Mouse (Mus musculus): ENCODE measurements around the gene Mast3.
A peak's percentile ranks its signal among the peaks of the same experiment; 100 is the strongest.

Gene Mast3

DNA sequence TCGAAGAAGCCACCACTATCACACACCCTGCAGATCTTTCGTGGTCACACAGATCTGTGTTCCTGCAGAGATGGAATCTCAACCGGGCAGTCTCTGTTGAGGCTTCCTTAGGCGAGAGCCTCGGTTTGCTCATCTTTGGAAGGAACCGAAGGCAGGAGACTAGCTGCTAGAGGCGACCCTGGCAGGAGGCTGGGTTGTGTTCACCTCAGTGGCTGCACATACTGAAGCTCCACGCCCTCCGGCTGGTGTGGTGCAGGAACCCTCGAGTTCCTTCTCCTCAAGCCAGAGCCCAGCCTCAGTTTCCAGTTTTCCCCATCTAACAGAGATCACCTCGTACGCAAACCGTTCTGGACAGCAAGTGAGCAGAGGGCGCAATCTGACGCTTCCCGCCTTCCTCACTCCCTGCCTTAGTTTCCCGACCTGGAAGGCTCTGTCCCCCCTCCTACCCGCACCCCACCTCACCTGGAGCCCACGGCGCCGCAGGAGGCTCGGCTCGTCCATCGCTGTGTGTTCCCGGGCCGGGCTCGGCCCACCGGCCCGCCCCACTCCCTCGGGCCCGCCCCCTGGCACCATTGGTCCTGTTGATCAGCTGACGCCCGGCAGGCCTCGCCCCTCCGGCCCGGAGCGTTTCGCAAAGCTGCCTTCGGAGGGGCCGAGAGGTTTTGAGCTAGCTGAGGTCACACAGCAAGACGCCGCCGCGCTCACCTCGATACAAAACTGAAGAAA lies at the start of gene Mast3:
Mast3 (minus strand) TSS at position 574 of the 726 bp plus-strand sequence.
- peak in 1 of 2 experiments; percentile 82 for DNase-seq (ENCODE audit: low spot score in 2 of 2)

DNA sequence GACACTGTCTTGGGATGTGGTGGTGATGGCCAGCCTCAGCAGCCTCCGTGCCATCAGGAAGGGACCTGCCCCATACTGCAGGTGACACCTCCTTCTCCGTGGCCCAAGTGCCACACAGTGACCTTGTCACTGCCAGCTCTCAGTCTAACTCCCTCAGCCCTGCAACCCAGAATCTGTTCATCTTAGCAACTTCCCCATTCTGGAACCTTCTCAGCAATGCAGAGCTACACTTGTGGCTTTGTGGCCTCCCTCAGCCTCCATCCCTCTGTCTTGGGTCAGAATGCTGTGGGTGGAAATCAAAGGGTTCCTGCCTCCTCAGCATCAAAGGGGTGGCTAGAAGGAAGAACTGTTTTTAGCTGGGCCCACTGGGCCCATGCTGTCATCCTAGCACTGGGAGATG lies 49.0 kb upstream of the Mast3 start:
- no peak for DNase-seq (ENCODE audit: low spot score in 2 of 2)

- no peak for DNase-seq (ENCODE audit: low spot score in 2 of 2)
These were observed 47.9 kb upstream of the Mast3 start for GRCm38 (mm10) chr8:70852595-70853231.

DNA sequence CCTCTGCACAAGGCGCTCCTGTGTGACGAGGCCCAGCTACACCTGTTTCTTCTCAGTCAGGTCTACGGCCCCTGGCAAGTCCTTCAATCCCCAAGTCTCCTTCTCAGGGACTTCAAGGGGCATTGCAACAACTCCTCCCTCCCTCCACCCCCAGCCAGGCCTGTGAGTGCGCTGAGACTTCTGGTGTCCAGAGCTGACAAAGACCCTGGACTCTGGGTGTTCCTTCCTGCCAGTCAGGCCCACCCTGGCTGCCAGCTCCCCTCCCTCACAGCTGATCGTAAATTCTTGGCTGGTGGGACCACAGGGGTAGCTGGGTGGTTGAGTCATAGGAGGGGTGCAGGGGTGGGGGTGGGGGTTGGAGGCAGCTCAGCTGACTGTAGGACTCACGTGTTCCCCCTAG lies 47.0 kb upstream of the Mast3 start:
- DNase-seq (ENCODE audit: low spot score in 2 of 2), result no peak

DNA sequence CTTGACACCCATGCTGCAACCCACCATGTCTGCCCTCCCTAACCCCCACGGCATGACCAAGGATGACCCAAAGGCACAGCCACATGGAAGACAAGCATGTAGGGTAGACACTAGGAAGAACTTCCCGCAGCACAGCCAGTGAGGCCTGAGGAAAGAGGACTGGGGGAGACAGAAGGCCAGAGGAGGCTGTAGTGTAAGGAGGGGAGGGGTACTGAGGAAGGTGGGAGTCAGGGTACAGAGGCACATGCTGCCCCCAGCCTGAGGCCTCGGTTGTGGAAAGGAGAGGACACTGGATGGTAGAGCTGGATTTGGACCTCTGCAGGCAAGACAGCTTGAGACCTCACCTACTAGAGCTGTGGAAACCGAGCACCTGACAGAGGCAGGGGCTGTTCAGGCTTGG lies 46.1 kb upstream of the Mast3 start:
- DNase-seq (ENCODE audit: low spot score in 2 of 2), result no peak

GRCm38 (mm10) chr8:70850132-70850845 lies 45.4 kb upstream of the Mast3 start:
- DNase-seq (ENCODE audit: low spot score in 2 of 2), result no peak

- DNase-seq (ENCODE audit: low spot score in 2 of 2), result no peak
These were observed 44.6 kb upstream of the Mast3 start for GRCm38 (mm10) chr8:70849333-70849990.

DNA sequence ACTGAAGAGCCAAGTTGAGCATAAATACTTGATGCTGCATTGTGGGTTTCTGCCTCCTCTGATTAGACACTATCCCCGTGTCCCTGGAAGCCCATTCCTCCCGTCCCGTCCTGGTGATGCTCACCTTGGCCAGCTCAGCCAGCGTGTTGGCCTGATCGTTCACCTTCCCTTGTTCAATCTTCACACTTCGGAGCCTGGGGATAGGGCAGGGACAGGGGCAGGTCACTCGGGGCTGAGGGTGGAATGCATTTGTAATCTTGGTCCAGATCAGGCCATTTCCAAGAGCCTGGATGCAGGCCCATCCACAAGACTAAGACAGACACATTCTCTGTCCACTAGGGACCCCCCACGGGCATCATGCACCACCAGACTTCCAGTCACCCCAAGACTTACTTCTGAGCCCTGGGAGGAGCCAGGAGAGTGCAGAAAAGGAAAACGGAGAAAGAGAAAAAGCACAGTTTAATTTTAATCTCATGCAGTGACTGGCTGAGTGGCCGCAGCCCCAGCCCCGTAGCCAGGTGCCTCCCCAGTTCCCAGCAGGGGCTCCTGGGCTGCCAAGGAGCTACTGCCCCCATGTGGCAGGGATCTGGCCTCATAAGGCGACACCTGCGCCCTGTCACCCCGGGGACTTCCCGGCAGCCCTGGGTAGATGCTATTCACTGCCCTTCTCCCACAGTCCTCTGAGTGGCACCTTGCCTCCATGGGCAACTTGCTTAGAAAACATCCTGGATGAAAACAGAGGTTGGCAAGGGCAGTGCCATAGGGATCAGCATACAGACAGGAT lies 41.7 kb upstream of the Mast3 start:
- DNase-seq (ENCODE audit: low spot score in 2 of 2), result no peak

DNA sequence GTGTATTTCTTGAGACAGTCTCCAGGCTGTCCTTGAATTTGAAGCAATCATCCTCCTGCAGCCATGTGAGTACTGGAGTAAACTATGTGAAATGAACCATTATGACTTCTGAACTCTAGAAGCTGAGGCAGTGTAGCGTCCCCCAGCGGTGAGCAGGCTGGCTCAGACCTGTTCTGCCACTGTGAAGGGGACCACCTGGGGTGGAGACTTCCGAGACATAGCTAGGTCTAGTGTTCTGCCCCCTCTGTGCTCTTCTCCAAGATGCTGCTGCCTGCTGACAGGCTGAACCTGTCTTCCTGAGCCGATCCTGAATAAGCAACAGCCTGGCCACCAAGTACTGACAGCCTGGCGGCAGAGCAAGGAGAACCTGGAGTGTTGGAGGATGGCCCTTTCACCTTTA lies 40.3 kb upstream of the Mast3 start:
- DNase-seq (ENCODE audit: low spot score in 2 of 2), result no peak

GRCm38 (mm10) chr8:70844523-70844922 lies 39.7 kb upstream of the Mast3 start:
- DNase-seq (ENCODE audit: low spot score in 2 of 2), result peak in 1 of 2 experiments; percentile 90

DNA sequence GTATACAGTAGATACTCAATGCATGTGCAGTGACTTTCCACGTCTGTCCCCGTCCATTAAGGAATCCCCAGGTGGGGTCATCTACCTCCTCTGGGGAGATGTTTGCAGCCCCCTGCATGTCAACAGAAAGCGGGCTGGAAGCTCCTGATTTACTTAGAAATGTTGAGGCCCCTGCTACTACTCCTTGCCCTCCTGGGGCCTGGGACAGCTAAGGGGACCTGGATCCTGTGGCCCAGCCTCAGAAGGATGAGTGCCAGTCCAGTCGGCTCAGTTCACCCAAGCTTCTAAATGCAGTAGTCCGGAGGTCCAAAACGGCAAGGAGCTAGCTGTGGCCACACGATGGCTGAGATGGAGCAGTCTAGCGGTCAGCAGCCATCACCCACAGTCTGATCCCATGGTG lies 39.1 kb upstream of the Mast3 start:
- no peak for DNase-seq (ENCODE audit: low spot score in 2 of 2)

DNA sequence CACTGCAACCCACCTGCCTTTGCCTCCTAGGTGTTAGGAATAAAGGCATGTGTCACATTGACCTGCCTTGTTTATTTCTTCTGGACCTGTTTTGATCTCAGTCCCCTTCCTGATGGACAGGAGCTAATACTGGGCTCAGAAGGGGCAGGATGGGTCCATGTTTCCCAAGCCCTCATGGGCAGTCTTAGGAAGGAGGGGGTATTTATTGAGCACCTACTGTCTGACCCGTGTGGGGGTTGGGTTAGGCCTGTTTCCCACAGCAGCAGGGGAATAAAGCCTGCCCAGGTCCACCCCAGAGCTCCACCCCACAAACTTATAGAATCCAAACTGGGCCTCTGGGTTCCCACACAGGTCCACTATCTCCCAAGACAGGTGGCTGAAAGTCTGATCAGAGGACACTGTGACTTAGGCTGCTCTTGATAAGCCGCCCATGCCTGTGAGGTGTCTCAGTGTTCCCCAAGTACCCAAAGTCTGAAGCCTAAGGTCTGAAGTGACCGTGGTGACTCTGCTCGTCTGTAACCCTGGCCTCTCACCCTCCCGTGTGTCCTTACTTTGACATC lies 38.4 kb upstream of the Mast3 start:
- DNase-seq (ENCODE audit: low spot score in 2 of 2), result no peak

DNA sequence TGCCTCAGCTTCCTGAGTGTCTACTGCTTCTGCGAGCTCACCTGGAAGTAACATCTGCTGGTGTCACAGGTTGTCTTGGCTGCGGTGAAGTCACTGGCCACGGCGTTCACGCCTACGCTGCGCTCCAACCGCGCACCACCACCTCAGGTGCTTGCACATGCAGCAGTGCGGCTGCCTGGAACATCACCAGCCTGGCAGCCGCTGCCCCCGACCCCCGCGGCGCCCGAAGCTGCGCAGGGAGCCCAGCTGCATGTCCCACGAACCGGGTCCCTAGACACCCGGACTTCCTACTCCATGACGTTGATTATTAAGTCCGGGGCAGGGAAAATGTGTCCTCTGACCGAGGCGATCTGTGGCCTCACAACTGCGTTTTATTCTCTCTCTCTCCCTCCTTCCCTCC lies 37.6 kb upstream of the Mast3 start:
- no peak for DNase-seq (ENCODE audit: low spot score in 2 of 2)

GRCm38 (mm10) chr8:70841147-70842072 lies 36.6 kb upstream of the Mast3 start:
- peak in 1 of 2 experiments; percentile 92 for DNase-seq (ENCODE audit: low spot score in 2 of 2)

DNA sequence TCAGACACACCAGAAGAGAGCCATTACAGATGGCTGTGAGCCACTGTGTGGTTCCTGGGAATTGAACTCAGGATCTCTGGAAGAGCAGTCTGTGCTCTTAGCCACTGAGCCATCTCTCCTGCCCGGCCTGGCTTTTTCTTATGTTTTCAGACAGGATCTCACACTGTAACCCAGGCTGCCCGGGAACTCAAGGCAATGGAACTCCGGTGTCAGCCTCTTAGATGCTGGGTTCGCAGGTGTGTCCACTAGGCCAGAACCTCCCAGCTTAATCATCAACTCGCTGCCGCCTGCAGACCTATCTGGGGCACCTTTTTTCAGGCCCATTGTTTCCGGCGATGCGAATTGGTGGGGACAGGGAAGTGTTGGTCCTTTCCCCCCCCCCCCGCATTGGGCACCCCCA lies 35.7 kb upstream of the Mast3 start:
- DNase-seq (ENCODE audit: low spot score in 2 of 2), result no peak

GRCm38 (mm10) chr8:70839408-70840351 lies 34.8 kb upstream of the Mast3 start, which contains the start of gene Arrdc2:
Gene Arrdc2 (minus strand): TSS chr8:70839720.
- DNase-seq (ENCODE audit: low spot score in 2 of 2), result peak; percentile 99 to 100

DNA sequence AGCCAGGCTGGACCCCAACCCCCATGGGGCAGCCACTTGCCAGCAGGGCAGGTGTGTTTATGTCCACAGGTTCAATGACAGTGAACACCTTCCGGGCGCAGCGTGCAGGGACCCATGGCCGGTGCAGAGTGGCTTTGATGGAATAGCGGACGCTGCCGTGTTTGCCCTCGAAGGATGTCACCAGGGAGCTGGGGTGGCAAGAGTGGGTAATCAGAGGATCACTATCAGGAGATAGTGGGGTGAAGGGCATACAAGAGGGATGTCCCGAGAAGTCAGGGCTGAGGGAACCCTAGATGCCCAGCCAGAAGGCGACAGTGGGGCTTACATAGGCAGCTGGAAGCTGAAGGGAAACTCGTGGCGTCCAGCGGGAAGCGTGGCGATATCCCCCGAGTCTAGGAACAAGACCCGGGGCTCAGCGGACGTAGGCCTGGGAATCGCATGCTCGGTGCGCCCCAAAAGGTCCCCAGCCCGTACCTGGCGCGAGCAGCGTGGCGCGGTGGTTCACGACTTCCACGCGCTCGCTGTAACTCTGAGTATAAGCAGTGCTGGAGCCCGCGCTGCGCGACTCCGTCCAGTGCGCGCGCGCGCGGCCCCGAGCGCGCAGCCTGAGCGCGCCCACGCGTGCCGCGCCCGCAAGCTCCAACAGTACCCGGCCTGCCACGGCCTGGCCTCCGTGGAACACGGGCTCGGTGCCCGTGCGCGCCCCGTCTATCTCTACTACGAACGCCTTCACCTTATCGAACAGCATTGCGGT lies 34.0 kb upstream of the Mast3 start:
- peak in 1 of 2 experiments; percentile 47 for DNase-seq (ENCODE audit: low spot score in 2 of 2)

- DNase-seq (ENCODE audit: low spot score in 2 of 2), result no peak
These were observed 31.8 kb upstream of the Mast3 start for GRCm38 (mm10) chr8:70836666-70837065.
